Mouse (Mus musculus) lung, adult 10 weeks (tissue): ENCODE results near the gene H2al2a. TPM values are rescaled to one million over a fixed set of nuclear protein-coding genes. Genes with fewer than 3 reads are reported as not detected.

Experiments used
- polyA plus RNA-seq: library from polyadenylated mRNA; stranded (reverse); fragments of 350-450 nt; fragmentation: Illumina TruSeq; extraction: RNeasy Lipid Tissue Mini Kit (QIAGEN cat#74804); gene quantifications from one replicate; pipeline ENCODE4 v1.2.3, GENCODE M21; 2014; ENCODE audit warnings: low read depth, low replicate concordance; ENCODE audit not compliant: insufficient read depth

Gene H2al2a
- not detected for polyA plus RNA-seq

DNA sequence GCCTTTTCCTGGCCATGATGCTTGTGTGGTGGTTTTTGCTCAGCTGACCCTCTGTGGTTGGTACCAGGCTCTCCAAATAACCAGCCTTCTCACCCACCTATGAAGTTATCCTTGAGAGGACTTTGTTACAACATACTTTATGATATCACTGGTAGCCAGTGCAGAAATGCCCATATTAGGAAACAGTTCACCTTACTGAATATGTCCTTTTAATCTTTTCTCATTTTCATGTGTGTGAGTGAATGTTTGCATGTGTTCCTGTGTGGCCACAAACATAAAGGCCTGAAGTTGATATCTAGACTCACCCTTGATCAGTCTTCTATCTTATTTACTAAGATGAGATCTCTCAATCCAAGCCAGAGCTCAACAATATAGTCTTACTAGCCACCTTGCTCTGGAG is at the start of gene H2al2a:
Gene H2al2a, minus strand, starts transcription at position 101 of the 400 bp plus-strand sequence.

DNA sequence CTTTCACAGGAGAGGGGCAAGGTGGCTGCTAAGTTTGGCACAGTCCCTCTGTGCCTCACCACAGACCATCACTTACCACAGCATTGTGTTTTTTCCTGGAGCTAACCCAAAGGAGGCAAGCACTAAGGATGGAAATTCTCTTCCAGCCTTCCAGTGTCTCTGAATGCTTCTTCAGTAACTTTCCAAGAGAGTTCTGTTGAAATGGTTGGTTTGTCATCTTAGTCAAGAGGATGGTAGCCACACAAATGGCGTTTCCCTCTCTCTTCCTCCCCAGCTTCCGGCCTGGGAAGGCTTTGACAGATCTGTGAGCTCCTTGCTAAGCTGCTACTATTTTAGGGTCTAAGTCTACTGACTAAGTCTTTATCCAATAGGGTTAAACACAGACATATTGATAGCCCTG is 40.7 kb upstream of the H2al2a start, which contains the start of gene A930004D18Rik:
Gene A930004D18Rik, minus strand, starts transcription at position 247 of the 400 bp plus-strand sequence.

Other genes with a start within 250 kb of the H2al2a start
- gene A930004D18Rik, start 40.8 kb upstream of the H2al2a start, polyA plus RNA-seq, result 2.4 TPM
- 0.84 TPM for gene Skida1, start 52.1 kb upstream of the H2al2a start, polyA plus RNA-seq
- 11.9 TPM for gene Mllt10, start 58.3 kb upstream of the H2al2a start, polyA plus RNA-seq